Mouse (Mus musculus) layer of hippocampus, adult 9-10 months (tissue): ENCODE measurements at regions not wholly inside any gene's neighbourhood (a gene's known extent, or its start where the extent isn't known, plus 50 kb on each side); places are given as distances from the start of the nearest gene placed in this dataset.

Source experiments
- DNase-seq: peaks from one replicate; pipeline ENCODE4 v3.0.0; 2022; ENCODE audit warnings: low spot score

DNA sequence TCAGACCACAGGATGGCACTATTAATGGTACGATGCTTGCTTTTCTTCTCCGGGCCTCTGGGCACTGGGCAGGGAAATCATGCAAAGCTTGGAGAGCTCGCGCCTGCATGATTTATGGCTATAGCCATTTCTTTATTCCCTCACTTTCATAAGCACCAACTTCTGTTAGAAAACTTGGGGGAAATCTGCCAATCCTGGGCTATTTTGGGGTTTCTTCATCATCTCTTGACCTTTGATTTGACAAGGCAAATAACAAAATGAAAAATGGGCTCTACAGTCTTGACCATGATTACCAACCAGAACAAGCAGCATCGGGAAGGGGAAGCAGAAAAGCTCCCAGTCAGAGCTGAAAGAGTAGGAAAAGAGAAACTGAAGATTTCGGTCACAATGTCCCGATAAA is 57.1 kb upstream of the Fbxl4 start:
- DNase-seq, result no peak

- DNase-seq, result no peak
These were observed 56.0 kb upstream of the Fbxl4 start for GRCm38 (mm10) chr4:22301148-22301942.

GRCm38 (mm10) chr4:22301943-22302215 is 55.5 kb upstream of the Fbxl4 start:
- no peak for DNase-seq

DNA sequence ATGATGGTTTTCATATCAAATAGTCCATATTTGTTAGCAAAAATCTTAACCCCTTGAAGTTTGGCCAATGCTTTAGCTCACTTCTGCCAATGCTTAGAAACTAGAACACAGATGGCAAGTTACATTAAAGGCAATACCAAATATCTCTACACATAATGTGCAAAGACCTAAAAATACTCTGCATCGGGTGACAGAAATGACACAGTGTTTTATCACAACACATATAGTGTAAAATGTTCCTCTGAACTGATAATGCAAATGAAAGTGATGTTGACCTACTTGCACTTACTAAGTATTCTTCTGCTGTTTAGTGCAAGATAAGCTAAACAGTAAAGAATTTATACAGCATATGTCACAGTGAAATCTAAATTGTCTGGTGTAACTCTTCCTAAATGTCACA is 55.1 kb upstream of the Fbxl4 start:
- DNase-seq, result no peak
